Mouse (Mus musculus): ENCODE measurements around the gene Tex35. TPM values are rescaled to one million over a fixed set of nuclear protein-coding genes. Genes with fewer than 3 reads are reported as not detected.

The Tex35 gene
- polyA plus RNA-seq, 1 experiment from 2014 or later: not detected

GRCm38 (mm10) chr1:157110287-157110835, 1.9 kb upstream of the Tex35 start:
- Histone ChIP-seq H3K4me2 (replicated peaks) (no peak overlapping the region), H3K27ac (no peak overlapping the region), H3K36me3 (no peaks in the 10 kb centered on the region), H3K27me3 (no peaks in the 10 kb centered on the region), H3K4me3 (no peak overlapping the region), H3K4me1 (no peaks in the 10 kb centered on the region), H3K9me3 (no peaks in the 10 kb centered on the region), H3K9ac (no peak overlapping the region)
- no peak for ATAC-seq (ENCODE audit: low FRiP score, low read depth)
- WGBS: 55% methylated on average over 6 of the region's 6 CpGs

GRCm38 (mm10) chr1:157101122-157101865, 7.2 kb downstream of the Tex35 start:
- Histone ChIP-seq H3K27ac (no peak overlapping the region; the same call in 1 of the 2 replicates), H3K4me3 (peak overlapping the region; percentile 22), H3K36me3 (no peaks in the 10 kb centered on the region), H3K4me2 (replicated peaks) (peak overlapping the region; percentile 58), H3K9me3 (no peaks in the 10 kb centered on the region), H3K27me3 (0 out of 2 replicates have a peak, but pooled peaks cover 2% of the 10 kb centered on the region), H3K9ac (peak overlapping the region; percentile 55), H3K4me1 (peaks cover 7% of the 10 kb centered on the region)
- WGBS: 17% methylated on average over 19 of the region's 19 CpGs
- ATAC-seq (ENCODE audit: low FRiP score, low read depth): peak; percentile 75

- H3K9me3 ChIP-seq: no peaks in the 10 kb centered on the region
- H3K9ac ChIP-seq: no peak overlapping the region
- no peak for ATAC-seq (ENCODE audit: low FRiP score, low read depth)
- H3K27ac ChIP-seq: no peak overlapping the region
- no peak overlapping the region for H3K4me2 ChIP-seq (replicated peaks)
- no peak overlapping the region for H3K4me3 ChIP-seq
- WGBS: 81% methylated on average over 4 of the region's 4 CpGs
- no peaks in the 10 kb centered on the region for H3K4me1 ChIP-seq
- H3K36me3 ChIP-seq: no peaks in the 10 kb centered on the region
- 0 out of 2 replicates have a peak, but pooled peaks cover 2% of the 10 kb centered on the region for H3K27me3 ChIP-seq
These were observed 12.9 kb downstream of the Tex35 start for GRCm38 (mm10) chr1:157095534-157095933.

GRCm38 (mm10) chr1:157092622-157093021, 15.9 kb downstream of the Tex35 start:
- Histone ChIP-seq H3K9ac (no peak overlapping the region), H3K27ac (no peak overlapping the region), H3K27me3 (no peaks in the 10 kb centered on the region), H3K4me3 (no peak overlapping the region), H3K4me1 (no peaks in the 10 kb centered on the region), H3K36me3 (no peaks in the 10 kb centered on the region), H3K4me2 (replicated peaks) (no peak overlapping the region), H3K9me3 (no peaks in the 10 kb centered on the region)
- 96% methylated on average over 1 of the region's 1 CpGs for WGBS
- no peak for ATAC-seq (ENCODE audit: low FRiP score, low read depth)

- Histone ChIP-seq H3K27ac (no peak overlapping the region), H3K4me3 (no peak overlapping the region), H3K9me3 (no peaks in the 10 kb centered on the region), H3K36me3 (no peaks in the 10 kb centered on the region), H3K4me2 (replicated peaks) (no peak overlapping the region), H3K4me1 (no peaks in the 10 kb centered on the region), H3K27me3 (no peaks in the 10 kb centered on the region), H3K9ac (no peak overlapping the region)
- WGBS: 59% methylated on average over 4 of the region's 4 CpGs
- no peak for ATAC-seq (ENCODE audit: low FRiP score, low read depth)
These were observed 16.3 kb downstream of the Tex35 start for GRCm38 (mm10) chr1:157092140-157092539.

- no peak for ATAC-seq (ENCODE audit: low FRiP score, low read depth)
- Histone ChIP-seq H3K9me3 (no peaks in the 10 kb centered on the region), H3K9ac (no peak overlapping the region), H3K36me3 (no peaks in the 10 kb centered on the region), H3K4me2 (replicated peaks) (no peak overlapping the region), H3K27me3 (no peaks in the 10 kb centered on the region), H3K4me1 (0 out of 2 replicates have a peak, but pooled peaks cover 4% of the 10 kb centered on the region), H3K4me3 (no peak overlapping the region), H3K27ac (no peak overlapping the region)
- 60% methylated on average over 3 of the region's 3 CpGs for WGBS
These were observed 17.6 kb downstream of the Tex35 start for GRCm38 (mm10) chr1:157090835-157091234.

- peak overlapping the region; percentile 54 for H3K9ac ChIP-seq
- no peaks in the 10 kb centered on the region for H3K27me3 ChIP-seq
- no peaks in the 10 kb centered on the region for H3K9me3 ChIP-seq
- no peak overlapping the region for H3K27ac ChIP-seq
- H3K4me3 ChIP-seq: peak overlapping the region; percentile 42
- H3K36me3 ChIP-seq: no peaks in the 10 kb centered on the region
- 11% methylated on average over 25 of the region's 25 CpGs for WGBS
- ATAC-seq (ENCODE audit: low FRiP score, low read depth): peak; percentile 34; the same call in 1 of the 2 replicates
- H3K4me2 ChIP-seq (replicated peaks): peak overlapping the region; percentile 65
- H3K4me1 ChIP-seq: peaks cover 8% of the 10 kb centered on the region; the same call in 1 of the 2 replicates
These were observed 22.1 kb downstream of the Tex35 start for GRCm38 (mm10) chr1:157086097-157086994.

- H3K4me1 ChIP-seq: peaks cover 8% of the 10 kb centered on the region; the same call in 1 of the 2 replicates
- no peaks in the 10 kb centered on the region for H3K36me3 ChIP-seq
- no peaks in the 10 kb centered on the region for H3K27me3 ChIP-seq
- no peak overlapping the region for H3K27ac ChIP-seq
- no peak for ATAC-seq (ENCODE audit: low FRiP score, low read depth)
- H3K9ac ChIP-seq: no peak overlapping the region
- H3K4me3 ChIP-seq: no peak overlapping the region
- no peak overlapping the region for H3K4me2 ChIP-seq (replicated peaks)
- H3K9me3 ChIP-seq: no peaks in the 10 kb centered on the region
- WGBS: 88% methylated on average over 4 of the region's 4 CpGs
These were observed 25.5 kb downstream of the Tex35 start for GRCm38 (mm10) chr1:157082931-157083330.

GRCm38 (mm10) chr1:157081999-157082398, 26.5 kb downstream of the Tex35 start:
- no peak overlapping the region for H3K27ac ChIP-seq
- H3K4me3 ChIP-seq: no peak overlapping the region
- no peaks in the 10 kb centered on the region for H3K27me3 ChIP-seq
- ATAC-seq (ENCODE audit: low FRiP score, low read depth): no peak
- H3K9ac ChIP-seq: no peak overlapping the region
- H3K4me2 ChIP-seq (replicated peaks): no peak overlapping the region
- WGBS: 55% methylated on average over 8 of the region's 8 CpGs
- H3K4me1 ChIP-seq: peaks cover 8% of the 10 kb centered on the region; the same call in 1 of the 2 replicates
- H3K9me3 ChIP-seq: no peaks in the 10 kb centered on the region
- H3K36me3 ChIP-seq: no peaks in the 10 kb centered on the region

- H3K27me3 ChIP-seq: no peaks in the 10 kb centered on the region
- no peak overlapping the region for H3K4me3 ChIP-seq
- H3K9ac ChIP-seq: no peak overlapping the region
- ATAC-seq (ENCODE audit: low FRiP score, low read depth): no peak
- no peaks in the 10 kb centered on the region for H3K9me3 ChIP-seq
- WGBS: 51% methylated on average over 15 of the region's 15 CpGs
- H3K4me2 ChIP-seq (replicated peaks): no peak overlapping the region
- H3K27ac ChIP-seq: no peak overlapping the region
- peaks cover 4% of the 10 kb centered on the region; the same call in 1 of the 2 replicates for H3K4me1 ChIP-seq
- no peaks in the 10 kb centered on the region for H3K36me3 ChIP-seq
These were observed 27.2 kb downstream of the Tex35 start for GRCm38 (mm10) chr1:157081076-157081804.

GRCm38 (mm10) chr1:157080071-157080470, 28.4 kb downstream of the Tex35 start:
- Histone ChIP-seq H3K27ac (peak overlapping the region; percentile 48; the same call in 1 of the 2 replicates), H3K36me3 (no peaks in the 10 kb centered on the region), H3K4me3 (no peak overlapping the region), H3K27me3 (no peaks in the 10 kb centered on the region), H3K9ac (no peak overlapping the region), H3K4me2 (replicated peaks) (no peak overlapping the region), H3K4me1 (peaks cover 4% of the 10 kb centered on the region; the same call in 1 of the 2 replicates), H3K9me3 (no peaks in the 10 kb centered on the region)
- ATAC-seq (ENCODE audit: low FRiP score, low read depth): no peak
- WGBS: 78% methylated on average over 7 of the region's 7 CpGs
